Mouse (Mus musculus) embryonic facial prominence, embryonic 13.5 days (tissue): ENCODE results near the gene Dgkd. TPM values are rescaled to one million over a fixed set of nuclear protein-coding genes. Genes with fewer than 3 reads are reported as not detected.

Experiments
- ATAC-seq: fragments of 200-750 bp; cut with Nextera tagmentation; 2 replicates; pipeline ENCODE4 v1.8.0; 2017; ENCODE audit warnings: low read depth; ENCODE audit not compliant: insufficient number of reproducible peaks, insufficient read depth, low FRiP score, low TSS enrichment
- H3K27ac ChIP-seq: fragments of 300-500 bp; sonication (generic); 2 replicates; pipeline ENCODE4 v1.5.1; 2015; ENCODE audit warnings: moderate library complexity, mild to moderate bottlenecking, inconsistent platforms
- H3K27me3 ChIP-seq: fragments of 300-500 bp; sonication (generic); 2 replicates; pipeline ENCODE4 v1.6.1; 2015; ENCODE audit warnings: mild to moderate bottlenecking, inconsistent platforms
- H3K36me3 ChIP-seq: fragments of 300-500 bp; sonication (generic); 2 replicates; pipeline ENCODE4 v1.6.1; 2015; ENCODE audit warnings: mild to moderate bottlenecking, inconsistent platforms
- H3K4me1 ChIP-seq: fragments of 300-500 bp; sonication (generic); 2 replicates; pipeline ENCODE4 v1.6.1; 2015; ENCODE audit warnings: inconsistent platforms
- H3K4me2 ChIP-seq: fragments of 300-500 bp; sonication (generic); 2 replicates; pipeline ENCODE4 v1.6.1; 2015; ENCODE audit warnings: moderate library complexity, mild to moderate bottlenecking, inconsistent platforms
- H3K4me3 ChIP-seq: fragments of 300-500 bp; sonication (generic); 2 replicates; pipeline ENCODE4 v1.5.1; 2015; ENCODE audit warnings: mild to moderate bottlenecking, inconsistent platforms
- H3K9ac ChIP-seq: fragments of 300-500 bp; sonication (generic); 2 replicates; pipeline ENCODE4 v1.6.1; 2015; ENCODE audit warnings: mild to moderate bottlenecking, inconsistent platforms
- H3K9me3 ChIP-seq: fragments of 300-500 bp; sonication (generic); 2 replicates; pipeline ENCODE4 v1.6.1; 2016; ENCODE audit warnings: inconsistent platforms
- WGBS: fragments of 180-500 bp; shearing (Covaris S2); methylation state at CpG from one replicate; pipeline ENCODE4 v1.1.7; 2015; ENCODE audit warnings: mixed read lengths; 5-methylcytosine and 5-hydroxymethylcytosine counted together
- polyA plus RNA-seq: library from polyadenylated mRNA; unstranded; fragments of >200 nt; fragmentation: Nextera tagmentation; extraction: Ambion mirVana; gene quantifications from 2 replicates; pipeline ENCODE4 v1.2.1, GENCODE M21; 2015

Gene Dgkd
- polyA plus RNA-seq, 1 experiment from 2014 or later: 28.8 TPM

DNA sequence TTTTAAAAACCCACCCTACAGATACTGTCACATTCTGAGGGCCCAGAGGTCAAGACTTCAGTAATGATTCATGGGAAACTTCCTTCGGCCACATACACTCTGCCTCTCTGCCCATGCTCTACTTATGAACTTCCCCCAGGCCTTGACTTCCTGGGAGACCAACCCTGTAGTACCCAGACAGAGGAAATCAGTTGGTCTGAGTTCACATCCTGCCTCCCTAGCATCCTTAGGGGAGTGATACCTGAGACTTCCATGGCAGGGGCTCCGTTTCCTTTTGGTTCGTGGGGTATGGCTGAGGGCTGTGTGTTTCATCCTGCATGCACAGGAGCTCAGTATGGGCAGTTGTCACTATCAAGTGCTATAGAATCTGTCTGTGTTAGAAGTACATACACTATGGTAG is 1.7 kb upstream of the Dgkd start:
- WGBS: 81% methylated on average over 3 of the region's 3 CpGs
- no peaks in the 10 kb centered on the region for H3K36me3 ChIP-seq
- H3K9me3 ChIP-seq: no peaks in the 10 kb centered on the region
- H3K4me1 ChIP-seq: peaks cover 47% of the 10 kb centered on the region
- no peak overlapping the region for H3K27ac ChIP-seq
- H3K27me3 ChIP-seq: no peaks in the 10 kb centered on the region
- no peak overlapping the region for H3K4me2 ChIP-seq
- H3K9ac ChIP-seq: no peak overlapping the region
- no peak for ATAC-seq
- H3K4me3 ChIP-seq: no peak overlapping the region

DNA sequence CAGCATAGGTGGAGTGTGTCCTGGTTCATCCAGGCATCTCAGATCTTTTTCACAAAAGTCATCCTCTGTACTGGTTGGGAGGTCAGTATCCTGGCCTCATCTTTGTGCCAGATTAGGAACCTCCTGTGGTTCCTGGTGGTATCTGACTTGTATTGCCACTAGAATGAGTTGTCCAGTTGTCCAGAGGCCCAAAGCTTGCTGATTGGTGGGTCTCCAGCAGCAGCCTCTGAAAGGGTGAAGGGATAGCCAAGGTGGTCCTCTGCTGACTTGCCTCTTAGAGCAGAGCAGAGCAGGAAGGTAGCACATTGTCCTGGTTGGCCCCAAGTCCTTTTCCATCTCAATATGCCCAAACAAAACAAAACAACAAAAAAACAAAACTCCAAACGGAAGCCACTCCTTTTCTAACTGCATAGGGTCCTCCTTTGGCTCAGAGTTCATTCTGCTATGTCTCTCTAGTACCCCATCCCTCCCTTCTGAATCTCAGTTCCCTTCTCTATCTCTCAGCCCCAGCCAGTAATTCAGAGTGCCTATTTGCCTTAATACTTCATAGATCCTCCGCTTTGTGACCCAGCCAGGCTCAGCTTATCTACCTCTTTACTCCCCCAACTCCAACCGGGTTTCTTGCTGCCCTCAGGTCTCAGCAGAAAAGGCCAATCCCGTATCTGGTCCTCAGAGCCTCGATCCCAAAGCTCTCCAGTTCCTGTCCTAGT is 851 bp upstream of the Dgkd start:
- Histone ChIP-seq H3K4me3 (peak overlapping the region; percentile 97), H3K9me3 (no peaks in the 10 kb centered on the region), H3K4me1 (peaks cover 43% of the 10 kb centered on the region), H3K9ac (peak overlapping the region; percentile 98), H3K27ac (no peak overlapping the region; the same call in 1 of the 2 replicates), H3K36me3 (no peaks in the 10 kb centered on the region), H3K4me2 (peak overlapping the region; percentile 94), H3K27me3 (no peaks in the 10 kb centered on the region)
- ATAC-seq: no peak
- 46% methylated on average over 5 of the region's 5 CpGs for WGBS

DNA sequence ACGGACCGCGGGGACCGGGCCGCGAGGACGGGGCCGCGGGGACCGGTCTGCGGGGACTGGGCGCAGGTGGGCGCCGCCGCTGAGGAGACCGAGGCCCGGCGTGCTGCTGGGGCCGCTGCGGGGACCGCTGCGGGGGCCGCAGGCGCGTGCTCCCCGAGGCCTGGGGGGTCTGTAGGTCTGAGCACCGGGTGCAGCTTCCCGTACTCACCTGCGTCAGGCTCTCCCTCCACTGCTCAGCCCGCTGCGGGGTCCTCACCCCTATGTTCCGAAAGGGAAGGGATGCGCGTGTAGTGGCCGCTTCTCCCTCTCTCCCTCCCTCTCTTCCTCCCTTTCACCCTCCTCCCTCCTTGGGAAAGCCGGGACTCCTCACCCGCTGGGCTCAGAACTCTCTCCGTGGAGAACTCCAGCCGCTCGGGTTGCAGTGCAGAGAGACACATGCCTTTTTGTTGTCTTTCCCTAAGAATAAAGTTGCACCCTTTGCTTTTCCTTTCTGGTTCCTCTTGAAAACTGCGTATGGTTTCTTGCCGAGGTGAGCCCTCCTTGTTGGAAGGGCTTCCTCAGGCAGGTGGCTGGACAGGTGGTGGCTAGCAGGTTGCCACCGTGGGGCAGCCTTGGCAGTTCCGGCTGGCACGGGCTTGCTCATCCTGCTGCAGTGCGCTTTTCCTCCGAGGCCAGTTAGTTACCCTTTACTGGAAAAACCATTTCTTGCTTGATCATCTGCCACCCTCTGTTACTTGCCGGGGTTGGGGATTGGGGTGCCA is 694 bp downstream of the Dgkd start:
- H3K27me3 ChIP-seq: no peaks in the 10 kb centered on the region
- peaks cover 33% of the 10 kb centered on the region for H3K4me1 ChIP-seq
- ATAC-seq: peak; percentile 27; the same call in 1 of the 2 replicates
- under 1% methylated on average over 33 of the region's 48 CpGs for WGBS
- H3K9ac ChIP-seq: peak overlapping the region; percentile 98
- no peaks in the 10 kb centered on the region for H3K36me3 ChIP-seq
- H3K9me3 ChIP-seq: no peaks in the 10 kb centered on the region
- peak overlapping the region; percentile 94 for H3K4me2 ChIP-seq
- peak overlapping the region; percentile 97 for H3K4me3 ChIP-seq
- peak overlapping the region; percentile 73; the same call in 1 of the 2 replicates for H3K27ac ChIP-seq

DNA sequence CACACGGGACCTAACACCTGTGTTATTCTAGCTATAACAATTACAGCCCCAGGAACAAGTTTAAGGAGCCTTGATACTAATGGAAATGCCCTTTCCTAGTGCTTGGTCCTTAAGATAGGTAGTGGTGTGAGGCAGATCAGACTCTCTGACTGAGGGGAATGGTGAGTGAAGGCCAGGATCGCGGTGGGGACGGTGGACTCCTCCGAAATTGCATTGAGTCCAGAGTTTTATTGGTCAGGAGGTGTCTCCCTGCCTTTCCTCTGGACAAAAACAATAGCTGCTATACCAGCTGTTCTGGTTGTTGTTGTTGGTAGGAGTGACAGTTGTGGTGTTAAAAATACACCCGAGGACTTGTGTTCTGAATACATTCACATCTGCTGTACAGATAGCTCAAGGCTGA is 1.3 kb downstream of the Dgkd start:
- Histone ChIP-seq H3K36me3 (no peaks in the 10 kb centered on the region), H3K27ac (no peak overlapping the region), H3K27me3 (no peaks in the 10 kb centered on the region), H3K4me3 (peak overlapping the region; percentile 97), H3K9me3 (no peaks in the 10 kb centered on the region), H3K4me2 (peak overlapping the region; percentile 94), H3K9ac (peak overlapping the region; percentile 98), H3K4me1 (peaks cover 27% of the 10 kb centered on the region)
- WGBS: 27% methylated on average over 6 of the region's 6 CpGs
- no peak for ATAC-seq

DNA sequence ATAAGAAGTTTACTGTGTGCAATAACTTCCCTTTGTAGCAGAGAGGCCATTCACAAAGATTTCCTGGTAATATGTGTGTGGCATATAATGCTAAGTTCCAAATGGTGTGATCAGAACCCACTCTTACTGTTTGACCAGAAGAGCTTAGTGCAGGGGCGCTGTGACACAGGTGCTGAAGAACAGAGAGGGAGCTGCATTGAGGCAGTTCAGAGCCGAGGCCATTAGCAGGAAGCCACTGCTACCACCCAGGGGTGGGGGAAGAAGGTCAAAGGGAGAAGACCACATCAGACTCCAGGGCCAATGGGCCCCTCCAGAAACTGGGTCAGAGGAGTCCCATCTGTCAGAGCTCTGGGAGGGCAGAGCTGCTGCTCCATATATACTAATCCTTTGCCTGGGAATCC is 1.8 kb downstream of the Dgkd start:
- Histone ChIP-seq H3K27ac (no peak overlapping the region), H3K9ac (peak overlapping the region; percentile 17), H3K27me3 (no peaks in the 10 kb centered on the region), H3K9me3 (no peaks in the 10 kb centered on the region), H3K36me3 (no peaks in the 10 kb centered on the region), H3K4me3 (peak overlapping the region; percentile 97; the same call in 1 of the 2 replicates), H3K4me1 (peaks cover 27% of the 10 kb centered on the region), H3K4me2 (peak overlapping the region; percentile 94)
- no peak for ATAC-seq
- WGBS: 28% methylated on average over 2 of the region's 2 CpGs

DNA sequence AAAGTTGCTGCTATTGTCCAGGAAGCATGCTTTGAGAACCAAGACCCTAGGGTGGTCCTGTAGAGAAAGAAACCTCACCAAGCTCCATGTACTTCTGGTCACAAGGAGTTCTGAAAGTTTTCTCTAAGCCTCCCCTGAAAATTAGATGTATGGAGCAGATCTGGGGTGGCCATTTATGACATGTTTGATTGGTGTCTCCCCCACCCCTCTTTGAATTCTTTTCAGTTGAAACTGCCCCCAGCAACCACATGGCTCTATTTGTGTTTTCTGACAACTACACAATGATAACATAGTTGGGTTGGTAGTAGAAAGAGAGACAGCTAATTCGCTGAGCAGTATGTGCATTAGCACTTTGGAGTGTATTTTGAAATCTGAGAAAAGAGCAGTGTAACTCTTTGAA is 2.4 kb downstream of the Dgkd start:
- Histone ChIP-seq H3K4me3 (no peak overlapping the region), H3K4me2 (no peak overlapping the region), H3K27ac (no peak overlapping the region), H3K36me3 (no peaks in the 10 kb centered on the region), H3K9me3 (no peaks in the 10 kb centered on the region), H3K27me3 (no peaks in the 10 kb centered on the region), H3K9ac (peak overlapping the region; percentile 17; the same call in 1 of the 2 replicates), H3K4me1 (peaks cover 27% of the 10 kb centered on the region)
- no peak for ATAC-seq
- 85% methylated on average over 1 of the region's 1 CpGs for WGBS

DNA sequence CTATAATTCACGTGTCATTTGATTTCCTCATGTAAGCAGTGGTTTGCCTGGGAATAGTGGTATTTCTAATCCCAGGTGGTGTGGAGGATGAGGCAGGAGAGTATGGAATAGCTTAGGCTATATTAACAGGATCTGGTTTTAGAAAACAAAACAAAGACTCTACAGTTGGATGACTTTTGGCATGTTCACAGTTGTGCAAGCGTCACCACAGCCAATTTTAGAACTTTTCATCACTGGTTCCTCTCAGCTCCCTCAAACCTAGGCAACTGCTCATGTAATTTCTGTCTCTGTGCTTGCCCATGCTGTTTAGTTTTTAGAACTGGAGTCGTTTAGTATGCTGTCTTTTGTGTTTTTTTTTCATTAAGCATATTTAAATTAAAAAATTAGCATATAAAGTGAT is 3.7 kb downstream of the Dgkd start:
- no peaks in the 10 kb centered on the region for H3K27me3 ChIP-seq
- H3K4me2 ChIP-seq: no peak overlapping the region
- H3K4me3 ChIP-seq: no peak overlapping the region
- H3K9ac ChIP-seq: no peak overlapping the region
- no peaks in the 10 kb centered on the region for H3K9me3 ChIP-seq
- no peak for ATAC-seq
- 76% methylated on average over 3 of the region's 3 CpGs for WGBS
- H3K27ac ChIP-seq: no peak overlapping the region
- H3K4me1 ChIP-seq: peaks cover 29% of the 10 kb centered on the region
- H3K36me3 ChIP-seq: no peaks in the 10 kb centered on the region

DNA sequence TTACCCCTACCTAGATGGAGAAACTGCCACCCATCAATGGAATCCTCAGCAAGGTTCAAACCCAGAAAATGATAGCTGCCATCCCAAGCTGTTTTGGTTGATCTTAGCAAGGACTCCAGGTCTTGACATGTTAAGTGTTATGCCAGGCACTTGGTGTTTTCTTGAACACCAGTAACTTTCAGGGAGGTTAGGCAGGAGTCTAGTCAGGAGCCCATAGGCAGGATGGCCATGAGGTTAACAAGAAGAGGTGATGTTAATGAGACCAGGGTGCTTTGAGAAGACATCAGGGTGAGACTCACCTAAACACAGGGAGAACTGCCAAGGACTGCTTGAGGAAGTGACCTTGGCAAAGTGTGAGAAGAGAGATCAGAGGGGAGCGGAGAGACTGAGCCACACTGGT is 4.9 kb downstream of the Dgkd start:
- 97% methylated on average over 1 of the region's 1 CpGs for WGBS
- no peak overlapping the region for H3K4me2 ChIP-seq
- H3K27ac ChIP-seq: no peak overlapping the region
- H3K9me3 ChIP-seq: no peaks in the 10 kb centered on the region
- no peak overlapping the region for H3K9ac ChIP-seq
- no peaks in the 10 kb centered on the region for H3K27me3 ChIP-seq
- no peak for ATAC-seq
- H3K36me3 ChIP-seq: no peaks in the 10 kb centered on the region
- H3K4me3 ChIP-seq: no peak overlapping the region
- H3K4me1 ChIP-seq: peaks cover 24% of the 10 kb centered on the region

DNA sequence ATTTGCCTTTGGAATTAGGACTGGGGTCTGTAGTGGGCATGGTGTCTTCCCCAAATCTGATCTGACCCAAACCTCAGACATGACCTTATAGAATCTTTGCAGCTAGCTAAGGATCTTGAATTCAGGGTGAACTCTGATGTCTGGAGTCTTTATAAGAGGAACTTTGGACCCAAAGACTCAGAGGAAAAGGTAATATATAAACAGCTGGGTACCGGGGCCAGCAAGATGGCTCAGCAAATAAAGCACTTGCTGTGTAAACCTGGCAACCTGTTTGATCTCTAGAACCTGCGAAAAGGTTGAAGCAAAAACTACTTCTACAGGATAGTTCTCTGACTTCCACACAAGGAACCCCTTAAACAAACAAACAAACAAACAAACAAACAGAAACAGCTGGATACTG is 5.4 kb downstream of the Dgkd start:
- Histone ChIP-seq H3K27ac (no peak overlapping the region), H3K4me1 (peaks cover 26% of the 10 kb centered on the region)
- 95% methylated on average over 2 of the region's 2 CpGs for WGBS

DNA sequence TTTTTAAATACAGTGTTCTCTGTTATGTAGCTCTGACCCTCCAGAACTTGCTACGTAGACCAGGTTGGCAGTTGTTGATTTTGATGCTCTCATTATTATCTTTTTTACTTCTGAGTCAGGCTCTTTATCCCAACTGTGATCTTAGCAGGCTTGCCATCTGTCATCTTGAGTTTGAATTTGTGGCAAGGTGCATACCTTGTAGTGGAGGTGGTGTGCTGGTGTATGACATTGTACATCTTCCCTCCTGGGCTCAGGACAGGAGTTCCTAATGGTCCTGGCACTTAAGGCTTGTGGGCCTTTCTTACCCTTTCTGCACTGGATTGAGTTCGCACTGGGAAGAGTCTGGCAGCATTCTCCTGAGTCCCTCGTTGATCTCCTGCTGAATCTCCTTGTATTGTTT is 10.5 kb downstream of the Dgkd start:
- ATAC-seq: no peak
- no peaks in the 10 kb centered on the region for H3K27me3 ChIP-seq
- H3K4me1 ChIP-seq: peaks cover 13% of the 10 kb centered on the region
- H3K36me3 ChIP-seq: no peaks in the 10 kb centered on the region
- no peak overlapping the region for H3K4me2 ChIP-seq
- no peak overlapping the region for H3K9ac ChIP-seq
- H3K27ac ChIP-seq: no peak overlapping the region
- H3K9me3 ChIP-seq: no peaks in the 10 kb centered on the region
- no peak overlapping the region for H3K4me3 ChIP-seq
- WGBS: 79% methylated on average over 3 of the region's 3 CpGs

More for the DNA sequence above, 5.4 kb downstream of the Dgkd start:
- ATAC-seq: no peak
- no peak overlapping the region for H3K4me3 ChIP-seq
- H3K36me3 ChIP-seq: no peaks in the 10 kb centered on the region
- no peak overlapping the region for H3K9ac ChIP-seq
- no peak overlapping the region for H3K4me2 ChIP-seq
- H3K9me3 ChIP-seq: no peaks in the 10 kb centered on the region
- no peaks in the 10 kb centered on the region for H3K27me3 ChIP-seq

DNA sequence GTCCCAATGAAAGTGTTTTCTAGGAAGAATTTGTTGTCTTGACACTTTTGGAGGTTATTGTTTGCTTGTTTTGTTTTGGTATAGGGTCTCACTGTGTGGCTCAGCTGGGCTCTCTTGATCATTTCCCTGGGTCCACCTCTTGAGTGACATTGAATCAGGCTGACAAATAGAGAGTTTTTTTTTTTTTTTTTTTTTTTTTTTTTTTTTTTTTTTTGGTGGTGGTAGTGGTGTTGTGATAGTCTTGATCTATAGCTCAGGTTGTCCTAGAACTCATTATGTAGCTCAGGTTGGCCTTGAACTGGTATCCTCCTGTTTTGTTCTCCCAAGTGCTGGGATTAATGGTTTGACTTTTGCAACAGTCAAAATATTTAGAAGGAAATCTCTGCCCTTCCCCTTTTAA is 11.8 kb downstream of the Dgkd start:
- no peaks in the 10 kb centered on the region for H3K9me3 ChIP-seq
- no peak overlapping the region for H3K27ac ChIP-seq
- no peaks in the 10 kb centered on the region for H3K27me3 ChIP-seq
- peaks cover 13% of the 10 kb centered on the region for H3K4me1 ChIP-seq
- no peaks in the 10 kb centered on the region for H3K36me3 ChIP-seq
- no peak overlapping the region for H3K9ac ChIP-seq
- H3K4me2 ChIP-seq: no peak overlapping the region
- H3K4me3 ChIP-seq: no peak overlapping the region
- ATAC-seq: no peak

DNA sequence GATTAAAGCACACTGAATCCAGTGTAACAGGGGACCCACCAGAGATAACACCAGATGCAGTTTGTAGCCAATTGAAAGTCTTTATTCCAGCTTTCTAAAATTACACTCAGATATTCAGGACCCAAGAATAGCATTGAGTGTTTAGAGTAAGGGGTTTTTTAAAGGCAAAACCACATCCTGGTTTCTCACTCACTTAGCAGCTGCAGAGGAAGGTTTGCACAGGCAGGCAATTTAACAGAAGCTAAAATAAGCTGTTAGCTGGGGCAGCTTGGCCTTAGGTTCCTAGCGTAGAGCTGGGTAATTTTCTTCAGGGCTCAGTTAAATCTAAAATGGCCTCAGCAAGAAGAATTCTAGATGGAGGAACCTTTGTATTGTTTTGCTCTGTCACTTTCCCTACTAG is 13.6 kb downstream of the Dgkd start:
- Histone ChIP-seq H3K9ac (no peak overlapping the region), H3K4me1 (peaks cover 22% of the 10 kb centered on the region), H3K4me3 (no peak overlapping the region), H3K27me3 (no peaks in the 10 kb centered on the region), H3K4me2 (no peak overlapping the region), H3K36me3 (no peaks in the 10 kb centered on the region), H3K27ac (no peak overlapping the region), H3K9me3 (no peaks in the 10 kb centered on the region)
- 84% methylated on average over 1 of the region's 1 CpGs for WGBS
- ATAC-seq: no peak
